Mouse (Mus musculus) gonadal fat pad, adult 2 months (tissue): ENCODE data around the gene Pou5f2. TPM values are rescaled to one million over a fixed set of nuclear protein-coding genes. Genes with fewer than 3 reads are reported as not detected.

Experiments
- DNase-seq: peaks from one replicate; pipeline ENCODE4 v3.0.0-alpha.2; 2012; ENCODE audit warnings: low read depth
- polyA plus RNA-seq: library from polyadenylated mRNA; depleted of rRNA; stranded (reverse); fragments of >200 nt; gene quantifications from 2 replicates; pipeline ENCODE4 v1.2.3, GENCODE M21; 2012; rRNA removed

Gene Pou5f2
- 0.14 and 0.22 TPM in 2 replicates for polyA plus RNA-seq

DNA sequence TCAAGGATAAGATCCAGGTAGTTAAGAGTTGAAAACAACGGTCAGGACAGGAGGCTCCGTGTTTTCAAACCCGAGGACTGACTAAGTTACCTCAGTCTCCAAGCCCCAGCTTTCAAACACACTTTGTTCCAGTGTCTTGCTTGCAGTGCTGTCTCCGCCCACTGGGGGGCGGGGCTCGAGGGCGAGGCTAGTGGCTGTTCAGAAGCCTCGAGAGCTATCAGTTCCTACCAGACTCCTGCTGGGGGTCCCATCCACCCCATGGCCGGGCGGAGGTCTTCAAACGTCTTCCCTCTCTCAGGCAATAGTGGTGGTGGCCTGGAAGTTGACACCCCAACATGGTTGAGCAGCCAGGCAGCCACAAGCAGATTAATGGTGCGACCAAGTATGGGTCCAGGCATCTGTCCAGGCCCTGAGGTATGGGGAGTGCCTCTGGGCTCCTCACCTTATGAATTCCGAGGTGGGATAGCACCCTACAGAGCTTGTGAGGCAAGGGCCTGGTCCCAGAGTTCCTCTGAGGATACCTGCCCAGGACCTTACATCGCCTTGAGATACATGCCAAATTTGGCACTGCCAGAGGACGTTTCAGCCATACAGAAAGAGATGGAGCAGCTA, at the start of gene Pou5f2:
Pou5f2 (plus strand) TSS at position 220 of the 612 bp plus-strand sequence.
- no peak for DNase-seq

DNA sequence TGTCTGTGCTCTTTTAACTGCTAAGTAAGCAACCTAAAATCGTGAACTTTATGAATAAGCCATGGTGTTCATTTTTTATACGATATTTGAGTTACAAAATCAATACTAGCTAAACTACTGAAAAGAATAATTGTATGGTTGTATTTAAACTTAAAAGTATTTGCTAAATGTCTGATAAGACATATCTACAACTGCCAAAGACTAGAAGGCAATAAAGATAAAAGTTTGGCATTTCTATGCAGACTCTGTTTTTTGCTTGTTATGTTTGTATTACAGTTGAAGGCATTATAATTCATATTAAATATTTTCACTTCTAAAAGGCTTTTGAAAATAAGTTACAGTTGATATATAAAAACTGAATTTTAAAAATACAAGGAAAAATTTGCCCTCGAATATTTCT, 48.5 kb upstream of the Pou5f2 start:
- DNase-seq = no peak

DNA sequence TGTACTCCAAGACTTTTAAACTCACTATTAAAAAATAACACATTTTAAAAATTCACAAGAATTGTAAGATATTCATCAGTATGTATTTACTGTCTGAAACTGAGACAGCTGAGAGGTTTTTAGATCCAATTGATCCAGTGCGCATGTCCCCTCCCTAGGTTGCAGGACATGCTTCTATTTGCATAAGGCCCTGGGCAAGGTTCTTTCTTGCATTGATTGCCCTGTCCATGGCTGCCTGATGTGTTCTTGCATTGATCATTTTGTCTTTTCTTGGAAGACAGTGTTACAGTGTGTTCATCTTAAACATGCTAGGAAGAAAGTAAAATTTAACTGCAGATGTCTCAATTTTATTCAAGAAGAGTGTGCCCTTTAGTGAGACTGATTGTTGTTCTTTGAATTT, 47.6 kb upstream of the Pou5f2 start:
- no peak for DNase-seq

DNA sequence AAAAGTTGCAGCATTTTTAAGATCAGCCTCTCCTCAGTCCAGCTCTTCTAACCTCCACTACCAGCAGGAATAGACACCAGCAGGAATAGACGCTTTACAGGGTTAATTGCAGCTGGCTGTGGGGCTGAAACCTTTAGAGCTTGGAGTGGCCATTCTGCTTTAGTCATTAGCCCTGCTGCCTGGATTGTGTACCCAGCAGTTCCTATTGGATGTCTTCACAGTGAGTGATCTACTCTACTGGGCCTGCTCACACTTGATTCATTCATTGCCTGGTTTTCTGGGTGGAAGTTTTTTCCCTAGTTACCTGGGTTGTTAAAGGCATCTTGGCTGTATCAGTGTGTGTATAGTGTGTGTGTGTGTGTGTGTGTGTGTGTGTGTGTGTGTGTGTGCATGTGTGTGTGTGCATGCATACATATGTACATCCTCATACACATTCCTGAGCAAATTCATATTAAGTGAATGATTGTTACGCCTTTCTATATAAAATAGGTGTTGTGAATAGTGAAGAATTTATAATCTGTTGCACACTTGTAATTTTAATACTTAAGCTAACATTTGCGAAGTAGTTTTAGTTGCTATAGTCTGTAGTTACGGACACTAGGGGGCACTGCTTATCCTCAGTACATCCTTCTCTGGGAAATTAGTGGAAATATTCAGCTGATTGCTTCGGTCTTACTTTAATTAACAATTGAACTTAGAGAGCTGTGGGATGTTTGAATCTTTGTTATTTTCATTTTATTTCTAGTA, 42.4 kb upstream of the Pou5f2 start:
- no peak for DNase-seq

DNA sequence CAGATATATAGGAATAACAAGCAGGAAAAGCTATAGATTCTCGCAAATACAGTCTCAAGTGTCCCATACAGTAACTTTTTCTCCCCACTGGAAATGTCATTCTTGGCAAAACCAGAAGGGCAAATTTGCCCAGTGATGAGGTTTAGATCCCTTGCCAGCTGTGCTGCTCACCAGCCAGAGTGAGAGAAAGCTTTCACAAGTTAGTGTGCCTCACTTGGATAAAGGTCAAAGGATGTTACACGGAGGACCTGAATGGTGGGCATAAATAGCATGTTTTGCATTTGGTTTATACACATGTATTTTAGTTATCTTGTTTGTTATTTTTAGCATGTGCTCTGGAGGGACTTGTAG, 41.9 kb upstream of the Pou5f2 start:
- DNase-seq = no peak

DNA sequence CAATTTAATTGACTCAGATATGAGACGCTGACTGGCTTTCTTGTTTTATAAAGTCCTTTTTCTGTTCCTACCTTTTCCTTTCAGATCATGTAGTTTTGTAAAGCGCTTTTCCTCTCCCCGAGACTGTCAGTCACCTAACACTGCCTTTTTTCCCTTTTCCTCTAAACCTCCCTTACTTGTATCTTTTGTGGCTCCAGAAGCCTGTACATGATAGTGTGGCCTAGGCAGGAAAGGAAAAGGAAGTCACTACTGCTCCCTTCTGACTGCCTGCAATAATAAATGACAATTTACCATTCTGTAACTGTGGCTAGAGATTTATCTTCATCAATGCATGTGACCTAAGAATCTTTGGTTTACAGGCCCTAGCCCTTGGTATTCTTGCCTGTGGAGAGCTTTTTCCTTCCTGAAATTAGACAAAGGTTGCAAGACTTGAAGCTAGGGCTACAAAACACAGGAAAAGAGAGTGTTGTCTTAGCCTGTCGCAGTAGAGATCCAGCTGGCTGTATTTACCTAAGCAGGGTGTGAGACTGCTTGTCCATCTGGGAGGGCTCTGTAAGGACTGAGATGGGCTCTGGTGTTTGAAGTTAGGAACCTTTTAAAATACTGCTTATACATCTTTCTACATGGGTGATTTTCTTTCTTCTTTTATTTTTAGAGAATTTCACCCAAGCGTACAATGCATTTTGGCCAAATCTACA, 33.4 kb upstream of the Pou5f2 start:
- no peak for DNase-seq

DNA sequence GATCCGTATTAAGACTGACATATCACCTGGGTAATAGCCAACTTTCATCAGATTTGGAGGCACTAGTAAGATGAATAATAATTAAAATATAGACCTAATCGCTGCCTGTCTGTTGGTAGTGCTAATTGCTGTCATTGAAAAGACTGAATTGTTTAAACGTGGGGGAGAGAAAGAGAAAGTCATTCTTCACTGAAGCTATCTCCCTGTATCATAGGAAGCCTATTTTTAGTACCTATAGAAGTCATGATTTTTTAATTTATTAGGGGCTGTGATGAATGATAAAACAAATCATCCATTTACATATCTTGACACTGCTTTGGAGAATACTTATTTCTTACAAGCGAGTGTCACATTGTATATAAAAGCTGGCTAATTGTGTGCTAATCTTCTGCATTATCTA, 20.1 kb upstream of the Pou5f2 start:
- no peak for DNase-seq

DNA sequence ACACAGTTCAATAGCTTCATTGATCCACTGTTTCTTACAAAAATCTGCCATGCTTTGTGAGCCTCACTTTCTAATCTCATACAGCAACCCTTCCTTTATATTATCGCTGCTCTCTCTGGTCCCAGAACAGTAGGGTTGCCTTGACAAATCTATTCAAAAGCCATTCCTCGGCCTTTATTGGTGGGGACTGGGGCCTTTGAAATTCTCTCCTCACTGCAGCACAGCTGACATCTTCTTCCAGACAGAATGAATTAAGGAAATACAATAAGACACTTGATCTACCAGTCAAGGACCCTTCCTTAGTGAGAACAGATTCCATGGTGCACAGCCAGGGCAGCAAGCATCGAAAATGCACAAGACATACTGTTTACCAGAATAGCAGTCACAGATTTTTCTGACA, 19.4 kb upstream of the Pou5f2 start:
- DNase-seq = no peak

DNA sequence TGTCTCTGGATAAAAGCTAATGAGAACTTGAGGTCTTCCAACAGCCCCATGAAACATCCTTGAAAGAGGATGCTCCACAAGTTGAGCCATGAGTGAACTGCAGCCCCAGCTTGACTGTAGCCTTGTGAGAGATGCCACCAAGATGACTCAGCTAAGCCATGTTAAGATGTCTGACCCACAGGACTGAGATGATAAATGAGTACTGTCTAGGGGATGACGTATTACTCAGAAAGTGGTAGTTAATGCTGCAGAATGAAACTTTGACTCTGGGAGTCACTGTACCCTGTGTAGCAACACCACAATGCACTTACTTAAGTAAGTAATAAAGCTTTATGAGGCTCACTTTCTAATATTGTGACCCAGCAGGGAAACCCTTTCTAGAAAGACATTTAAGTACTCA, 14.5 kb upstream of the Pou5f2 start:
- no peak for DNase-seq

DNA sequence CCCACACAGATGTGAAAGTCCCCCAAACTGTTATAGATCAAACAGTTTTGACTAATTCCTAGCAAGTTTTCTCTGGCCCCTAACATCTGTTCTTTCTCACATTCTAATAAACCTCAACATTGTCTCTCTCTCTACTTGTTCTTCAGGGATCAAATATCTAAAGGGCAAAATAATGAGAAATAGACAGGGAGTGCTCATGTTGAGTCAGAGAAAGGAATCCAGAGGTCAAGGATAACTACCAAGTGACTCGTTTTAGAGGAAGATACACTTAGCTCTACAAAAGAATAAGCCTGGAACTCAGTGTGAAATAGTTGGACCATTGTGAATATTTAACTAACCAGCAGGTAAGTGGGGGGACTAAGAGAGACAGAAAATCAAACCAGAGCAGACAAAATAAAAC, 8.1 kb downstream of the Pou5f2 start:
- no peak for DNase-seq

DNA sequence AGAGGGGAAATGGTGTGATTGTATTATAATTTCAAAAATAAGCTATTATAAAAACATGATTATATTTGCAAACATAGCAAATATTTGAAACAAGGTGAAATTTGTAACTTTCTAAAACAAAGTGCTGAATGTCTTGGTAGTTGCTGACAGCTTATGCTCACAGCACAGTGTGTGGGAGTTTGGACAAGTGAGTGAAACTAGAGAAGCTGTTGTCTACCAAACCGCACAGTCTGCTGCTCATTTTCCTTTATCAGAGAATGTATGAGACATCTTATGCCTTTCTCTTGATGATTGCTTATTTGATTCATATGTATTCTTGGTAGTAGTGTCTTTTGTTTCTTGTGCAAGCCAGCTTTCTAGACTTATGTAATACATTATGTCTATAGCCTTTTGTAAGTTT, 12.5 kb downstream of the Pou5f2 start:
- DNase-seq = no peak

DNA sequence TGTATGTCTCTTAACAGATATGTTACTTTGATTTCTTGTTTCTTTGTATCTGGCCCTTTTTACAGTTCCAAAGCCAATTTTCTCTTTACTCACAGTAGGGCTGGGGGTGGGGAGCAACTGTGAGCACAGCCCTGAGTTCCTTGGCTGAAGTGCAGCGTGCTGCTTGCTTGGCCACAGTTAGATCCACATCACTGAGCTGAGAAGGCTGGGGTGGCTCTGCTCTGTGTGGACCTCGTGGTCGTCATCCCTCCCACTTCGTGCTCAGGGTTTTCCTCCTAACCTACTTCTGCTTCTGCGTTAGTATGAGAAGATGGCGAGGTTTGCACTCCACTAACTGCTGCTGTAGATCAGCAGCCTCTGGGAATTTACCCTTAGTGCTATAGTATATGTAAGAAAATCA, 18.5 kb downstream of the Pou5f2 start:
- no peak for DNase-seq

DNA sequence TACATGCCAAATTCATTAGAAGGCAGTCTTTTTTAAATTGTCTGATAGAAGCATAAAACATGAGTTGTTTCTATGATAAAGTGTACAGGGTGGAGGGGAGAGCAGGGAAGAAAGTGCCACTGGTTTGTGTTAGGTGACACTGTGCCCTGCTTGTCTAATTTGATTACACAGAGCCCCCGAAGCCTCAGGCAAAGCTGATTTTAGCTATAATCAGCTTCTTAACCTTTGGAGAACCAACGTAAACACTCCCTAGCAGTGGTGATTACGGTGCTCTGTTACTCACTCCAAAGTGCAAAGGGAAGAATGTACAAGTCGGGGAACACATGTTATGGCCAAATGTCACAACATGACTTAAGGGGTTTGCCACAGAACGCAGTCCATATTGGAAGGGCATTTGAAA, 20.4 kb downstream of the Pou5f2 start:
- DNase-seq = no peak

Other genes starting within 250 kb of the Pou5f2 start
- gene Nr2f1, start 174.9 kb downstream of the Pou5f2 start, polyA plus RNA-seq = 13.3 and 18.5 TPM in 2 replicates